Mouse (Mus musculus) adrenal gland, adult (tissue): Measurements from ENCODE around the gene Gm6358.
"Not testable (repeated sequence)": the region's sequence is repeated elsewhere in the genome, so short reads cannot be mapped to it uniquely, and the experiment has no call there.

Experiments used
- DNase-seq, 2 experiments: peaks; one replicate each; pipeline ENCODE4 v3.0.0; 2022 to 2023; ENCODE audit warnings: low spot score in 1 of 2; ENCODE audit not compliant: inconsistent age in 2 of 2

Gm6358 gene

DNA sequence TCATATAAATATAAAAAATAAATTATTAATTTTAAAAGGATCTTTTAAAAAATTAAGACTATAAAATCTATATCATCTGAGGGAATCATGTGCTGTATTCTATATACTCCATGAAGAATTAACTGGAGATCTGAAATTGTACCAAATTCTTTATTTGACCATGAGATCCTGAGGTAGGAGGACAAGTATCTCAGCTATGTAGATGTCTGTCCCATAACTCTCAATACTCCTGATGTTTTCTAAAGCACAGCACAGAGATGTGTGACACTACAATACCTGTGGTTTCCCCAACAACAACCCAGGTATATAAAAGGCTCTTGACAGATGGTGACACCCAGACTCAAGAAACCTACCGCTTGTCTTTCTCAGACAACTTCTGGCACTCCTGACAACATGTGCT is at the start of gene Gm6358:
Gene Gm6358, plus strand, starts transcription at position 301 of the 400 bp plus-strand sequence.
- no peak for DNase-seq

DNA sequence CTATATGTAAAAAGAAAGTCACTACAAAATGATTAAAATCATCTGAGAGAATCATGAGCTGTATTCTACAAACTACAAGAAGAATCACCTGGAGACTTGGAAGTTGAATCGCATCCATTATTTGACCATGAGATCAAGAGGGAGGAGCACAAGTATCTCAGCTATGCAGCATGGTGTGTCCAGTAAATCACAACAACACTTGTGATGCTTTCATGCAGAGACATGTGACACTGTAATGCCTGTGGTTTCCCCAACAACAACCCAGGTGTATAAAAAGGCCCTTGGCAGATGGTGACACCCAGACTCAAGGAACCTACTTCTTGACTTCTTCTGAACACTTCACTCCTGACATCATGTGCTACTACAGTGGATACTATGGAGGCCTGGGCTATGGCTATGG is 10.1 kb downstream of the Gm6358 start, which contains the start of gene Gm10061:
Gene Gm10061, plus strand, starts transcription at position 301 of the 400 bp plus-strand sequence.
- no peak for DNase-seq

DNA sequence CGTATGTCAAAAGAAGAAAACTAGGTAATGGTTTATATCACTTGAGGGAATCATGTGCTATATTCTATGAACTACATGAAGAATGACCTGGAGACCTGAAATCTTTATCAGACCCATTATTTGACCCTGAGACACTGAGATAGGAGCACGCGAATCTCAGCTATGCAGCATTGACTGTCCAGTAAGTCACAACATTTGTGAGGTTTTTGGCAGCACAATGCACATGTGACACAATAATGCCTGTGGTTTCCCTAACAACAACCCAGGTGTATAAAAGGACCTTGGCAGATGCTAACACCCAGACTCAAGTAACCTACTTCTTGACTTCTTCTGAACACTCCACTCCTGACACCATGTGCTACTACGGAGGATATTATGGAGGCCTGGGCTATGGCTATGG is 17.0 kb downstream of the Gm6358 start, which contains the start of gene Gm9789:
Gene Gm9789, plus strand, starts transcription at position 301 of the 400 bp plus-strand sequence.
- no peak for DNase-seq

DNA sequence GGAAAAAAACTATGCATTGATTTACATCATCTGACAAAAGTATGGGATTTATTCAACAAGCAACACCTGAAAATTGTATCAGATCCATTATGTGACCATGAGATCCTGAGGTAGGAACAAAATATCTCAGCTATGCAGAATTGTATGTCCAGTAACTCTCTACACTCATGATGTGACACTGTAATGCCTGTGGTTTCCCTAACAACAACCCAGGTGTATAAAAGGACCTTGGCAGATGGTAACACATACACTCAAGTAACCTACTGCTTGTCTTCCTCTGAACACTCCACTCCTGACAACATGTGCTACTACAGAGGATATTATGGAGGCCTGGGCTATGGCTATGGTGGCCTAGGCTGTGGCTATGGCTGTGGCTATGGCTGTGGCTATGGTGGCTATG is 28.5 kb downstream of the Gm6358 start, which contains the start of gene Gm7735:
Gene Gm7735, plus strand, starts transcription at position 301 of the 400 bp plus-strand sequence.
- DNase-seq, result not testable (repeated sequence)

DNA sequence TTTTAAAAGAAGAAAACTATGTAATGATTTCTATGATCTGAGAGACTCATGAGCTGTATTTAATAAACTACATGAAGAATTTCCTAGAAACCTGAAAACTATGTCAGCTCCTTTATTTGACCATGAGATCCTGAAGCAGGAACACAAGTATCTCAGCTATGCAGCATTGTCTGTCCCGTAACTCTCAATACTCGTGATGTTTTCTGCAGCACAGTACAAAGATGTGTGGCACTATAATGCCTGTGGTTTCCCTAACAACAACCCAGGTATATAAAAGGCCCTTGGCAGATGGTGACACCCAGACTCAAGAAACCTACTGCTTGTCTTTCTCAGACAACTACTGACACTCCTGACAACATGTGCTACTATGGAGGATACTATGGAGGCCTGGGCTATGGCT is 33.8 kb downstream of the Gm6358 start, which contains the start of gene 1110057P08Rik:
Gene 1110057P08Rik, plus strand, starts transcription at position 301 of the 400 bp plus-strand sequence.
- no peak for DNase-seq

DNA sequence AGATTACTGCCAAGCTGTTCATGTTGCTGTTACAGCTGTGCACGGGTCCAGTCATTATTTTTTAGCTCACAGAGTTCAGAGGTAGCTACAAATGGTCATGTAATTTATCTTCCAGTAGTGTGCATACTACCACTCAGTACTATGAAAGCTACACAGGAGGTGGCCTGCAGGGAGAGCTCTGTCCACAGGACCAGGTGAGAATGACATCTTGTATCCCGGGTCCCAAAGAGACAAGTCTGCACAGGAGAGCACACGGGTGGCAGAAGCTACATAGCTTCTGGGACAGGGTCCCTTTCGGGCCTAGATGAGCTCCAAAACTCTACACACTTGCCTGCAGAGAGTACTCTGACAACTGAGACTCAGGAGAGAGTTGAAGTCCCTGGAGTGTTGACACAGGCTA is 48.0 kb downstream of the Gm6358 start:
- DNase-seq, result no peak
